Mouse (Mus musculus) E14TG2a.4 (cell line): ENCODE measurements around the gene Mfsd1.

ENCODE experiments used
- CTCF ChIP-seq: conservative IDR thresholded peaks from 2 replicates; pipeline ENCODE4 v1.5.1; 2014; ENCODE audit warnings: low read length
- NANOG ChIP-seq: IDR thresholded peaks from 2 replicates; pipeline ENCODE4 v1.6.1; 2014; ENCODE audit warnings: borderline replicate concordance, low read length, mixed read lengths
- POU5F1 ChIP-seq: IDR thresholded peaks from 2 replicates; pipeline ENCODE4 v1.6.1; 2014; ENCODE audit warnings: low read length, borderline replicate concordance

GRCm38 (mm10) chr3:67587430-67587829 is 4.9 kb downstream of the Mfsd1 start:
- no peak for TF ChIP-seq CTCF
- TF ChIP-seq NANOG, result no peak
- no peak for TF ChIP-seq POU5F1
